ENCODE assay signal across 14 mouse cellular contexts in the genomic region with DNA sequence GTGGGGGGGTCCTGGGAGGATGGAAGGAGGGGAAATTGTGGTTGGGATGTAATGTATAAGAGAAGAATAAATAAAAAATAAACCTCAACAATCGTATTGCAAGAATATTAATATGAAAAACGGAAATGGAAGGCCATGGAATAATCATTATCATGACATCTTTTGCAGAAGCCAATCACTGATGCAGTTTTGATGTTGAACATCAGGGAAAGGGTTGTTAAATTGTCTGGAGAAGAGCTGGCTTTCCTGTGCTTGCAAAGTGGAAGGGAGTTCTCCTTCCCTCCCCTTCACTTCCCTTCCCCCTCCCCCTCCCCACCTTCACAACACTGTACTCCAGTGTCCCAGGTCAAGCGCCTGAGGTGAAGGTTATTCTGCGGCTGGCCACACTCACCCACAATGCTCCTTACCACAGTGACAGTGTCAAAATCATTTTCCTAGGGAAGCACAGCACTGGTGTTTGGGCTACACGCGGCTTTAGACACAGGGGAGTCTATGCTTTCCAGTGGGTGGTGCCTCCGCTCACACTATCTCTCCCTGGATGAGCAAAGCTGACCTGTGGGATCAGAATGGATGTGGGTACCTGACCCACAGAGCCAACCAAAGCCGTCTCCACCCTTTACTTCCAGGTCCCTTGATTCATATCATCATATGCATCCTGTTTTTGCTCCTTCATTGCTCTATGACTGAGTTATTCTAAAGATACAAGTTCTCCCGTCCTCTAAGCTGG. TPM values are rescaled to one million over a fixed set of nuclear protein-coding genes. Genes with fewer than 3 reads are reported as not detected.
DNase-seq lines count a peak whose midpoint lies in the region; ATAC-seq and TF ChIP-seq lines count a peak whose summit lies in the region.
"Had no signal": no experiment of that assay in that cellular context is flagged by ENCODE, and none has a peak within 500 bp of the region (broad histone marks: within the 10 kb centered on the region; RNA-seq: fewer than 3 reads in every experiment).

No protein-coding gene starts in this region.

- no peak overlapping the region for H3K4me3 ChIP-seq in embryonic facial prominence, embryonic 11.5 days (ENCODE audit: low read depth, low read length)
- H3K4me3 ChIP-seq in embryonic facial prominence, embryonic 10.5 days = no peak overlapping the region
- no peak overlapping the region for H3K4me3 ChIP-seq in intestine, embryonic 15.5 days (replicated peaks)
- no peak overlapping the region for H3K4me3 ChIP-seq in intestine, postnatal 0 days (ENCODE audit: low read depth, low read length)
- H3K4me3 ChIP-seq in limb, embryonic 10.5 days = no peak overlapping the region
- H3K4me3 ChIP-seq: lung, embryonic 15.5 days; midbrain, embryonic 13.5 days had no signal

- no peaks in the 10 kb centered on the region; the same call in 1 of the 2 replicates for H3K27me3 ChIP-seq in embryonic facial prominence, embryonic 11.5 days (ENCODE audit: control insufficient read depth, insufficient read depth, low read length)
- no peaks in the 10 kb centered on the region for H3K27me3 ChIP-seq in embryonic facial prominence, embryonic 10.5 days (replicated peaks; ENCODE audit: low read depth, poor library complexity, severe bottlenecking)
- H3K27me3 ChIP-seq in intestine, embryonic 15.5 days (replicated peaks) = no peaks in the 10 kb centered on the region
- H3K27me3 ChIP-seq in intestine, postnatal 0 days (replicated peaks; ENCODE audit: control insufficient read depth, insufficient read depth, low read length) = no peaks in the 10 kb centered on the region
- no peaks in the 10 kb centered on the region for H3K27me3 ChIP-seq in limb, embryonic 10.5 days (ENCODE audit: low read depth, poor library complexity, severe bottlenecking)
- H3K27me3 ChIP-seq: lung, embryonic 15.5 days; midbrain, embryonic 13.5 days had no signal

- 70% methylated on average over 9 of the region's 9 CpGs for WGBS in embryonic facial prominence, embryonic 11.5 days
- 78% methylated on average over 9 of the region's 9 CpGs for WGBS in embryonic facial prominence, embryonic 10.5 days
- 73% methylated on average over 9 of the region's 9 CpGs for WGBS in intestine, embryonic 15.5 days
- 76% methylated on average over 9 of the region's 9 CpGs for WGBS in intestine, postnatal 0 days
- WGBS in limb, embryonic 10.5 days = 82% methylated on average over 9 of the region's 9 CpGs

- no peak for TF ChIP-seq CTCF in intestine, postnatal 0 days (IDR thresholded peaks at IDR 0.05; ENCODE audit: low read depth)

- no peaks in the 10 kb centered on the region for H3K9me3 ChIP-seq in embryonic facial prominence, embryonic 11.5 days (replicated peaks; ENCODE audit: control insufficient read depth, low read length)
- no peaks in the 10 kb centered on the region for H3K9me3 ChIP-seq in embryonic facial prominence, embryonic 10.5 days
- no peaks in the 10 kb centered on the region for H3K9me3 ChIP-seq in intestine, embryonic 15.5 days
- no peaks in the 10 kb centered on the region for H3K9me3 ChIP-seq in intestine, postnatal 0 days (ENCODE audit: control insufficient read depth)
- H3K9me3 ChIP-seq in limb, embryonic 10.5 days (replicated peaks) = no peaks in the 10 kb centered on the region
- H3K9me3 ChIP-seq: lung, embryonic 15.5 days; midbrain, embryonic 13.5 days had no signal

- H3K9ac ChIP-seq in embryonic facial prominence, embryonic 11.5 days (replicated peaks; ENCODE audit: low read length) = no peak overlapping the region
- no peak overlapping the region for H3K9ac ChIP-seq in intestine, embryonic 15.5 days
- H3K9ac ChIP-seq in intestine, postnatal 0 days (ENCODE audit: low read depth, low read length) = no peak overlapping the region
- H3K9ac ChIP-seq: lung, embryonic 15.5 days; midbrain, embryonic 13.5 days had no signal

- no peak for ATAC-seq in embryonic facial prominence, embryonic 11.5 days (replicated peaks; ENCODE audit: insufficient number of reproducible peaks, low FRiP score, low TSS enrichment, low read depth)
- ATAC-seq in intestine, embryonic 15.5 days = peak; percentile 46
- no peak for ATAC-seq in intestine, postnatal 0 days
- peak; percentile 44 for ATAC-seq in megakaryocyte progenitor cell, adult 5-6 weeks (replicated peaks; ENCODE audit: poor library complexity)
- ATAC-seq: midbrain, embryonic 13.5 days had no signal

- no peaks in the 10 kb centered on the region; the same call in 1 of the 2 replicates for H3K4me1 ChIP-seq in embryonic facial prominence, embryonic 11.5 days (ENCODE audit: control insufficient read depth, insufficient read depth, low read length)
- H3K4me1 ChIP-seq in embryonic facial prominence, embryonic 10.5 days = no peaks in the 10 kb centered on the region; the same call in 1 of the 2 replicates
- H3K4me1 ChIP-seq in intestine, embryonic 15.5 days (replicated peaks) = no peaks in the 10 kb centered on the region
- 0 out of 2 replicates have a peak, but pooled peaks cover 3% of the 10 kb centered on the region for H3K4me1 ChIP-seq in intestine, postnatal 0 days (replicated peaks; ENCODE audit: control insufficient read depth, insufficient read depth, low read length)
- H3K4me1 ChIP-seq in limb, embryonic 10.5 days = peaks cover 3% of the 10 kb centered on the region; the same call in 1 of the 2 replicates
- H3K4me1 ChIP-seq: lung, embryonic 15.5 days; midbrain, embryonic 13.5 days had no signal

- H3K27ac ChIP-seq in embryonic facial prominence, embryonic 11.5 days (replicated peaks; ENCODE audit: low read depth, low read length) = 0 out of 2 replicates have a peak overlapping the region, but pooled peaks have one; percentile 3
- H3K27ac ChIP-seq in embryonic facial prominence, embryonic 10.5 days (replicated peaks) = no peak overlapping the region; the same call in 1 of the 2 replicates
- no peak overlapping the region for H3K27ac ChIP-seq in intestine, embryonic 15.5 days
- no peak overlapping the region for H3K27ac ChIP-seq in intestine, postnatal 0 days (ENCODE audit: low read depth, low read length)
- H3K27ac ChIP-seq in limb, embryonic 10.5 days = peak overlapping the region; percentile 39; the same call in 1 of the 2 replicates
- H3K27ac ChIP-seq: lung, embryonic 15.5 days; midbrain, embryonic 13.5 days had no signal

- no peak for DNase-seq in embryonic facial prominence, embryonic 11.5 days (ENCODE audit: low spot score)
- no peak for DNase-seq in embryonic facial prominence, embryonic 10.5 days (ENCODE audit: low spot score)
- DNase-seq in limb, embryonic 10.5 days (ENCODE audit: low spot score) = no peak
- DNase-seq in retina, embryonic 14.5 days (ENCODE audit: low spot score) = no peak
- no peak for DNase-seq in testis, postnatal 10 days (ENCODE audit: low spot score)
- DNase-seq: adrenal gland, postnatal 14 days; heart, postnatal 4 days; kidney, adult 11 months had no signal

- no peaks in the 10 kb centered on the region for H3K36me3 ChIP-seq in embryonic facial prominence, embryonic 11.5 days (replicated peaks; ENCODE audit: control insufficient read depth, insufficient read depth, low read depth, low read length)
- no peaks in the 10 kb centered on the region for H3K36me3 ChIP-seq in embryonic facial prominence, embryonic 10.5 days (replicated peaks)
- no peaks in the 10 kb centered on the region for H3K36me3 ChIP-seq in intestine, embryonic 15.5 days
- H3K36me3 ChIP-seq in intestine, postnatal 0 days (ENCODE audit: control insufficient read depth, insufficient read depth) = no peaks in the 10 kb centered on the region
- no peaks in the 10 kb centered on the region for H3K36me3 ChIP-seq in limb, embryonic 10.5 days
- H3K36me3 ChIP-seq: lung, embryonic 15.5 days; midbrain, embryonic 13.5 days had no signal

- no peak overlapping the region for H3K4me2 ChIP-seq in embryonic facial prominence, embryonic 11.5 days (ENCODE audit: low read depth, low read length)
- H3K4me2 ChIP-seq in intestine, embryonic 15.5 days (replicated peaks) = no peak overlapping the region
- H3K4me2 ChIP-seq in intestine, postnatal 0 days (replicated peaks; ENCODE audit: low read depth) = no peak overlapping the region
- H3K4me2 ChIP-seq: lung, embryonic 15.5 days; midbrain, embryonic 13.5 days had no signal

RNA-seq across cellular contexts. Expression of a gene that starts 53.0 kb away (rescaled TPM):
- polyA plus RNA-seq in embryonic facial prominence, embryonic 11.5 days (2014; fragmentation: Nextera tagmentation; extraction: Ambion mirVana) = 0.34 TPM in 1 of 2 replicates, not detected in the other
- 0.19 and 0.34 TPM in 2 replicates for polyA plus RNA-seq in embryonic facial prominence, embryonic 10.5 days (2016; fragmentation: Nextera tagmentation; extraction: Ambion mirVana)
- polyA plus RNA-seq in intestine, embryonic 15.5 days (2015; fragmentation: Nextera tagmentation; extraction: Ambion mirVana) = 0.09 TPM in 1 of 2 replicates, not detected in the other
- not detected in 2 replicates for polyA plus RNA-seq in intestine, postnatal 0 days (2015; fragmentation: Nextera tagmentation; extraction: Ambion mirVana)
- 0.31 and 0.33 TPM in 2 replicates for polyA plus RNA-seq in limb, embryonic 10.5 days (2016; fragmentation: Nextera tagmentation; extraction: Ambion mirVana)
- total RNA-seq in megakaryocyte progenitor cell, adult 5-6 weeks (2015) = 0.51 and 0.64 TPM in 2 replicates
- 1.2 and 1.8 TPM in 2 replicates for total RNA-seq in megakaryocyte progenitor cell, adult 5-6 weeks (2017)
- total RNA-seq: adrenal gland, postnatal 14 days; heart, postnatal 4 days; left cerebral cortex, postnatal 14 days had no signal
- polyA plus RNA-seq: midbrain, embryonic 13.5 days had no signal

Comparison
In these comparisons a context has a peak if more than half of its experiments do, and no peak if none do; other contexts are left out.
1. ATAC-seq: peak in intestine, embryonic 15.5 days (single experiment) and megakaryocyte progenitor cell, adult 5-6 weeks (single experiment); none in embryonic facial prominence, embryonic 11.5 days (single experiment) and intestine, postnatal 0 days (single experiment).
2. H3K27ac ChIP-seq: peak in embryonic facial prominence, embryonic 11.5 days (single experiment) and limb, embryonic 10.5 days (single experiment); none in embryonic facial prominence, embryonic 10.5 days (single experiment), intestine, embryonic 15.5 days (single experiment) and intestine, postnatal 0 days (single experiment).